Mouse (Mus musculus) brain, adult 2 months (tissue): ENCODE results near the gene Myo15.
"Not testable (repeated sequence)": the region's sequence is repeated elsewhere in the genome, so short reads cannot be mapped to it uniquely, and the experiment has no call there.

Source experiments
- DNase-seq: peaks from one replicate; pipeline ENCODE4 v3.0.0; 2011; ENCODE audit warnings: low read depth, low spot score

The Myo15 gene

DNA sequence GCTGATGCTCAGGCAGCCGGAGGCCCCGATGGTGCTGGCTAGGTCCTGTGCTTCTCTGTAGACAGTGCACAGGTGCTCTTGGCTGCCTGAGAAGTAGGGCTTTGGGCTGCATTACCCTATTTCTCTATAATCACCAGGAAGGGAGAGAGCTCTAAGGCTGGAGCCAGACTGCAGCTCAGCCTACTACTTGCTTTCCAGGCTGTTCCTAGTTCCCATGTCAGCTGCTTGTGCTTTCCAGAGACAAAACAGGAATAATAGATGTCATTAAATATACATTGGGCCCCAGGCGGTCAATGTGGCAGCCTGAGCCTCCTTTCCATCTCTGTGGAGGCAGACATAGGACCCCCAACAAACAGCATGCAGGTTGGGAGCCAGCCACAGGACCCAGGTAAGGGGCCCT is at the start of gene Myo15:
TSS of gene Myo15 (plus strand) at position 301 of the 400 bp plus-strand sequence.
- no peak for DNase-seq

- peak; percentile 66 for DNase-seq
Observed at GRCm38 (mm10) chr11:60422046-60422668, 47.0 kb upstream of the Myo15 start.

- DNase-seq = no peak
Observed at GRCm38 (mm10) chr11:60423006-60423405, 46.1 kb upstream of the Myo15 start.

DNA sequence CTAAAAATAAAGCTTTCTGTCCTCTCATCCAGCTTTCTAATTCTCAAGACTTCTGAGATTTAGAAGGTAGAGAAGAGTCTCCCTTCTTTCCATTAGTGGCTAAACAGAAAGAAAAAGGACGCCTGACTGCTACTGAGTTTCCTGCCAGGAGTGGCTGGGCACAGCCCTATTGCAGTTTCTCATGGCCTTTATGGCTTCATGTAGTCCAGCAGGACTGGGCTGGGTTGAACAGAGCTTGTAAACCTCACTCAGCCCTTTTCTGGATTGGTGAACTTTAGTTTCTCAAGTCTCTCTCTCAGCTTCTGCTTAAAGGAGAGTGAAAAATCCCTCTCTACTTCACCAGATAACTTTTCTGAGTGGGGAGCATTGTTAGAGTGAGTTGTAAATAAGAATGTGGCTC is 42.7 kb upstream of the Myo15 start:
- DNase-seq = no peak

GRCm38 (mm10) chr11:60427628-60428027 is 41.5 kb upstream of the Myo15 start:
- DNase-seq = no peak

GRCm38 (mm10) chr11:60433501-60433900 is 35.6 kb upstream of the Myo15 start:
- DNase-seq = no peak

- no peak for DNase-seq
Observed at GRCm38 (mm10) chr11:60435133-60435532, 34.0 kb upstream of the Myo15 start.

DNA sequence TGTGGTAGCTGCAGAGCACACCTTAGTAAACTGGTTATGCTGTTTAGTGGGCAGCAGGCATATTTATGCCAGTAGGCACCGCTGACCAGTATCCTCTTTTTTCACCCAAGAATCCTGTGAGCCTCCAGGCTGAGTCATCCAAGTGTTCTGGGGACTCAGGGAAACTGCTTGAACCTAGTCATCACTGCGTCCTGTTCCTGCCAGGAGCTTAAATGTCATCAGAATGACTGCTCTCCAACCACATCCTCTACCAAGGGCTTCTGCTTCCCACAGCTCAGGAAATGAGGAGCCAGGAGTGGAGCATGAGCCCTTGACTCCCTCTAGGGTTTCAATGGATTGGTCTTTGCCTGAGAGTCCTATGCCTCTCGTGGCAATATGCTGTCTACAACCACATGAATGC is 32.5 kb upstream of the Myo15 start:
- peak; percentile 45 for DNase-seq

- not testable (repeated sequence) for DNase-seq
Observed at GRCm38 (mm10) chr11:60439621-60440020, 29.5 kb upstream of the Myo15 start.

DNA sequence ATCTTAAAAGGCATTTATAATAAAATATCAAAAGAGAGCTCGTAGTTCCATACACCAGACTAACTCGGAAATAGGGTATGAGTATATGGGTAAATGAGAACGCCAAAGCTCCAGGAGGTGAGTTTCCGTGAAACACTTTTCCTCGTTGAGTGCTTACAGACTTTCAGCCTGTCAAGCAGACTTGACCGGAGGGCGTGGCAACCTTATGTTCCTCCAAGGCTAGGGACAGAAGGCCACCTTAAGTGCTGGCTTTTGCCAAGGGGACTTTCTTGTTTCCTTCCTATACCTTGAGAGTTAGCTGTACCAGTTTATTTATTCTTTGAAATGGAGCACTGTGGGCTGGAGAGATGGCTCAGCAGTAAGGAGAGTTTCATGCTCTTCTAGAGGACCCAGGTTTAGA is 29.0 kb upstream of the Myo15 start:
- DNase-seq = no peak

DNA sequence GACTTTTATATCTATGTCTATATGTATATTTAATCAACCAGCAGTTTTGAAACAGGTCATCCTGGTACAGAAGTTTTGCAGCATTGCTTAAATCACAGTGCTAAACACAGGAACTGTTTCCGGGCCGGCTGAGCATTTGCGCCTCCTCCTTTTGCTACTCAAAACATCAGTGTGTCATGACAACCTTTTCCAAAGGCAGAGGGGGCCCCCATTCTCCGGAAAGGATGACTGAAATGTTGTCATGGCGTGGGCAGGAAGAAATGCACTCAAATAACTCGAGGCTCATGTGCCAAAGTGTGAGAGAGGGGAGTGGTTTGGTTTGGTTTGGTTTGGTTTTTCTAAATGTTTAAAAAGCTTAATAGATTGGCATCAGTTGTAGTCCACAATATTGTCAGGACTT is 26.2 kb upstream of the Myo15 start:
- no peak for DNase-seq

- DNase-seq = no peak
Observed at GRCm38 (mm10) chr11:60444007-60444406, 25.1 kb upstream of the Myo15 start.

GRCm38 (mm10) chr11:60454080-60454744 is 14.9 kb upstream of the Myo15 start, which contains the start of gene Drg2:
Gene Drg2, plus strand, starts transcription at chr11:60454591.
- peak; percentile 97 for DNase-seq

DNA sequence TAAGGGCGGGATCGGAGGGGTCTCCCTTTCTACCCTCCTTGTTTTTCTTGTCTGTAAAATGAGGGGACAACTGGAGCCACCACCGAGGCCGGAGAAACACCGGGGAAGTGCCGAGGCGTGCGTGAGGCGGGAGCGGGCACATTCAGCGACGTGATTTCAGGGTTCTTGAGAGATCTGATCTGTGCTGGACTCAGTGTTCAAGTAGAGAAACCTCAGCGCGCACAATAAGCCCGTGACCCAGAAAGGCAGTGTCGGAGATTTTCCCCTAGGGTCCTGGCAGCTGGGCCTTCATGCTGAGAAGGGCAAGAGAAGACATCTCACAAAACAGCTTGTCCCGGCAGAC is 14.4 kb upstream of the Myo15 start:
- no peak for DNase-seq

DNA sequence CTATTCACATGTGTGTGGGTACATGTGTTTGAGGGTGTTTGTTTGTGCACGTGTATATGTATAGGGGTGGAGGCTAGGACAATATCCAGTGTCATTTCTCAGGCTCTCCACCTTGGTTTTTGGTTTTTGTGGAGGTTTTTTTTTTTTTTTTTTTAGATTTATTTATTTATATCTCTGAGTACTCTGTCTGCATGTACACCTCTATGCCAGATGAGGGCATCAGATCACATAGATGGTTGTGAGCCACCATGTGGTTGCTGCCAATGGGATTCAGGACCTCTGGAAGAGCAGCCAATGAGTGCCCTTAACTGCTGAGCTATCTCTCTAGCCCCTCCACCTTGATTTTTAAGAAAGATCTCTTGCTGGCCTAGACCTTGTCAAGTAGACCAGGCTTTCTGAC is 11.2 kb upstream of the Myo15 start:
- DNase-seq = peak; percentile 72

DNA sequence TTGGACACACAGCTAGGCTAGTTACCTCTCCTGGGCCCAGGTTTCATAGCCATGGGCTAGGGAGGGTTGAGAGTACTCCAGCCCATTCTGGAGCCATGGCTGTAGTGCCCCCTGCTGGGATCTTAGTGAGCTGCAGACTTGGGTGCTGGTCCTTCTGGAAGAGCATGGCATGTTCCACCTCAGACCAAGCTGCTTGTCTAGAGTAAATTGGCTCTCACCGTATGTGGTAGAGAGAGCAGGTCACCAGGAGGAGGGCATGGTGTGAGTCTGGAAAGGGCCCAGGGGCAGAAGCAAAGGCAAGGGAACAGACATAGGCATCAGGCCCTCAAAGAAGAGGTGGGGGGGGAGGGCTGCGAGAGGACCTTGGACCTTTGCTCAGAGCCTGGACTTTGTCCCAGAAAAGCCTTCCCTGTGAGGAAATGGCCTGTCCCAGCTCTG is 3.2 kb upstream of the Myo15 start:
- peak; percentile 67 for DNase-seq

DNA sequence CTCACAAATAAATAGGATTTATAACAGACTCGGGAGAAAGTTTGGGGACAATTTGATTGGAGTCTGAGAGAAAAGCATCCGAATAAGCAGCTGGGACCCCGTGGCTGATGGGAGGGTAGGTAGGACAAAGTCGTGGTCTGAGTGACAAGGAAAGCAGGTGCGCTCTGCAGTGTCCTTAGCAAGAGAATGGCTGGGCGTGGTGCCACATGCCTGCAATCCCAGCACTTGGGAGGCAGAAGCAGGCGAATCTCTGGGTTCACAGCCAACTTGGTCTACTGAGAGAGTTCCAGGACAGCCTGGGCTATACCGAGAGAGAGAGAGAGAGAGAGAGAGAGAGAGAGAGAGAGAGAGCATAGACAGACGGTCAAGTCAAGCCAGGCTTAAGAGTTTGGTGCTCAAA is 1.6 kb downstream of the Myo15 start:
- DNase-seq = no peak

DNA sequence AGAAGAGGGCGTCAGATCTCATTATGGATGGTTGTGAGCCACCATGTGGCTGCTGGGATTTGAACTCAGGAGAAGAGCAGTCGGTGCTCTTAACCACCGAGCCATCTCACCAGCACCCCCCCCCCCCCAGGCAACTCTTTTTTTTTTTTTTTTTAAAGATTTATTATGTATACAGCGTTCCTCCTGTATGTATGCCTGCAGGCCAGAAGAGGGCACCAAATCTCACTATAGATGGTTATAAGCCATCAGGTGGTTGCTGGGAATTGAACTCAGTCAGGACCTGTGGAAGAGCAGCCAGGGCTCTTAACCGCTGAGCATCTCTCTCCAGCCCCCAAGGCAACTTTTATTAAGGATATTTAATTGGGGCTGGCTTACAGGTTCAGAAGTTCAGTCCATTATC is 5.4 kb downstream of the Myo15 start:
- no peak for DNase-seq

DNA sequence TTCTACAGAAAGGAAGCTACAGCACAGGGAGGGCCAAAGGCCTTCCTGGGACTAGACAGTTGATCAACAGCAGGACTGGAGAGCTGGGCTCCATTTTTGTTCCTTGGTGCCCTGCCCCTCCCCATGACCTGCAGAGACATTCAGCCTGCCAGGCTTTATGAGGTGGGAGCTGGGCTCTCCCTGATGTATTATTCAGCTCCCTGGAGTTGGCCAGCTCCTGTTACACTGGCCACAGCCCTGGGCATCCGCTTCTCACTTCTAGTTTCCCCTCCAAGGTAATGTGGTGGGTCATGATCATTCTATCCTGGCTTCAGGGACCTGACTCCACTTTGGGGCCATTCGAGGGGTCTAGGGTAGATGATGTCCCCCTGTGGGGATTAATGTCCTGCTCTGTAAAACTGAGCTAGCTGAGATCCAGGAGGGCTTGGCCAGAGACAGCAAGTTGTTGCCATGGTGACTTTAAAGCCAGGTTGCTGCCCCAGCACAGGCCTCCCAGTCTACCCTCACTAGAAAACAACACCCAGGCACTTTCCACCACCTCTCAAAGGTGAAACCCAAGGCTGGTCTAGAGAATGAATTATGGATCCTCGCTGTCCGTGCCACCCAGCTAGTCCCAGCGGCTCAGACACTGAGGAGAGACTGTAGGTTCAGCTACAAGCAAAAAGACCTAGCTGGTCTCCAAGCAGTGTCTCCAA is 6.7 kb downstream of the Myo15 start:
- no peak for DNase-seq

DNA sequence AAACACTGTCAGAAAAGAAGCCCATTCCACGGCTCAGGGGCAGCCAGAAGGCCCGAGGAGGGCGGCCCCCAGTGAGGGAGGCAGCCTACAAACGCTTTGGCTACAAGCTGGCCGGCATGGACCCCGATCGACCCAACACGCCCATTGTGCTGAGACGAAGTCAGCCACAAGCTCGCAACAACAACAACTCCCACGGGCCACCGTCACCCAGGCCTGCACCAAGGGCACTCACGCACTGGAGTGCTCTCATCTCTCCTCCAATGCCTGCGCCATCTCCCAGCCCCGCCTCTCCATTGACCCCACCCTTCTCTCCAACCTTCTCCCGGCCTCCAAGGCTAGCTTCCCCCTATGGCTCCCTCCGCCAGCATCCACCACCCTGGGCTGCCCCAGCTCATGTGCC is 9.0 kb downstream of the Myo15 start:
- no peak for DNase-seq

- DNase-seq = no peak
Observed at GRCm38 (mm10) chr11:60486267-60486666, 17.1 kb downstream of the Myo15 start.

DNA sequence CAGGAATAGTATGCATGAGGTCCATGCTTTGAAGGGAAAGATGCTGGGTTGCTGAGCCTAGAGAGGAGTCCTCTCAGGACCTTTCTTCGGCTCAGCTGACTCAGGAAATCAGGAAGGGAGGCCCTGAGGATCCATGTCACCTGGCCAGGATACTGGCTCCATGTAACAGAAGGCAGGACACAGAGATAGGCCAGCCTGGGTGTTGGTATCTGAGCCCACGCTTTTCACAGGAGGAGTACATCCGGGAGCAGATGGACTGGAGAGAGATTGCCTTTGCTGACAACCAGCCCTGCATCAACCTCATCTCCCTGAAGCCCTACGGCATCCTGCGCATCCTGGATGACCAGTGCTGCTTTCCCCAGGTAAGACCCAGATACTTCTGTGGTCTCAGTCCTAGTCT is 23.6 kb downstream of the Myo15 start:
- DNase-seq = peak; percentile 58

DNA sequence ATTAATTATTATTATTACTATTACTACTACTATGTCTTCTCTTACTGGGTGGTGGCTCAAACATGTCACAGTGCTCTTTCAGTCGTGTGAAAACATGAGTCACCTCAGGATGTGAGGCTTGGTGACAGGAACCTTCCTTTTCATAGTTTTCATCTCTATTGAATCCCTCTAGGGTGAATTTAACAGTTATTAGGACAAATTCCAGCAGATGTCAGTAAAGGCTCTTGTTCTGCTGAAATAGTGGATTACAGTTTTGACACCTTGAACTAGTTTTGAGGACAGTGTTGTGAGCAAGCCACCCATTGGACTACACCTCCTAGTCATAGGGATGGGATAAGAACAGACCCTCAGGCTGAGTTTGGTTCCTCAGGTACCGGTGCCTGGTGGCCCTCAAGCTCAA is 26.6 kb downstream of the Myo15 start:
- peak; percentile 6 for DNase-seq
